Mouse (Mus musculus): ENCODE data around the gene Gm28729. TPM values are rescaled to one million over a fixed set of nuclear protein-coding genes. Genes with fewer than 3 reads are reported as not detected.
"Not testable (repeated sequence)": the region's sequence is repeated elsewhere in the genome, so short reads cannot be mapped to it uniquely, and the experiment has no call there.

Gene Gm28729
- polyA plus RNA-seq, 1 experiment: not detected

DNA sequence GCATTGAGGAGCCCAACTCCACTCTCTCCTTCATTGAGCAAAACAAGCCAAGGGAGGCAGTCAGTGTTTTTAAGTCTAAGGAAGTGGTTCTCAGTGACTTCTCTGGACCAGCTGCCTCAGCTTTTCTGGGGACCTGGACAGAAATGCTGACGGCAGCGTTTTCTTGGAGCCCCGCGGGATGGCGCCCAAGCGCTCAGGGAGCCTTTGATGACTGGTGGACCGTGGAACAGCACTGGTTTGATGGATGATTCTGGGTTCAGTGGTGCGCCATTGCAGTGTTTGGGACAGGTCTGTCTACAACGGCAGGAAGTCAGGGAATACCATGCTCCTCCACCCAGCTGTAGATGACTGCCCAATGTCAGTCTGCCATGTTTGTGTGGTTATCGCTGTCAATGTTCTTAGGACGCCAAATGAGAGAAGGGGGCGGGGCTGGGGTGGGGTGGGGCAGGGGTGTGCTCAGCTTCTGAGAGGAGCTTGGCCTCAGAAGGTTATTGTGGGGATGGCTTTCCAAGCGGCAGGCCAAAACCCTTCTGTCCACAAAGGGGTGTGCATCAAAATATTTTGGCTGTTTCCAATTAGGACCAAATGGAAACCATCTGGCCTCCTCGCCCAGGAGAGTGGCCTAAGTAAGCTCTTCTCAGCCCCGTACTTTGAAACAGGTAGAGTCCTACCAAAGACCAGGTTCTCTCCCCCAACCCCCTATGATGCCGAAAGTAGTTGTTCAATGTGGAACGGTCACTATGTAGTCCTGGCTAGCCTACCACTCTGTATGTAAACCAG lies 20.8 kb downstream of the Gm28729 start:
- Histone ChIP-seq H3K4me1 (ENCODE audit: control insufficient read depth, insufficient read depth, insufficient read length, low read length) (no peaks in the 10 kb centered on the region; the same call in 1 of the 2 replicates), H3K27ac (ENCODE audit: insufficient read depth, low read depth, low read length) (no peak overlapping the region), H3K4me3 (ENCODE audit: low read depth, low read length) (no peak overlapping the region), H3K36me3 (ENCODE audit: control insufficient read depth, insufficient read depth, low read length) (no peaks in the 10 kb centered on the region), H3K27me3 (ENCODE audit: control insufficient read depth, insufficient read depth, low read length) (no peaks in the 10 kb centered on the region)
- 88% methylated on average over 17 of the region's 17 CpGs for WGBS
- TF ChIP-seq CTCF (IDR thresholded peaks at IDR 0.05; ENCODE audit: extremely low read depth, insufficient read length, insufficient replicate concordance, low read depth, low read length): no peak
- TF ChIP-seq POLR2A (IDR thresholded peaks at IDR 0.05; ENCODE audit: low read depth, low read length): no peak

DNA sequence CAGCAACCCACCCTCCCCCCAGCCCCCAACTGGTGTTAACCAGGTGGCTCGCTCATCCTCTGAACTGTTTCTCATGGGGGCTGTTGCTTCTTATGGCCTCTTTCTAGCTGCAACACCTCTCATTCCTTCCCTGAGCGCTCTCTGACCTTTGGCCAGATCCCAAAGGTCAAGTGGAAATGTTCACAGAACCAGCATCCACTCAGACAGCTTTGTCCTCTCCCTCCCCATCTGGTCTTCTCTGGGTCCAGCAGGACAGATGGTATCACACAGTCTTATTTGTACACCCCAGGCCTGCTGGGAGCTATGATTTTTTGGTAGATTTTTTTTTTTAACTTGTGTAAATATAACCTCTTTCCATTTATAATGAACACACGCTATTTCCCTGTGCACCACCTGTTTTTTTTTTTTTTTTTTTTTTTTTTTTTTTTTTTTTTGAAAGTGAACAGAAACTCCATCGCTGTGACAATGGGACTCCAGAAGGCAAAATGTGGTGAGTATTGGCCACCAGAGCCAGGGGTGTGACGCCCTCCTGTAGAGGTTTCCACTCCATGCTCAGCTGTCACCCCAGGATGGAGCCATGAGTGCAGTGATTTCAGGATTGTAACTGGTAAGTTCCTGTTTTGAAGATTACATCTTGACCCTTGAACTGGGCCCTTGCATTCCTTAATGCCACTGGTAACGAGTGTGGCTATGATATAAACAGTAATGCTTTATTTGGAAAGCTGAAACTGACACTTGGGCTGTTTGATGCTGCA lies 22.0 kb downstream of the Gm28729 start:
- H3K4me1 ChIP-seq (ENCODE audit: control insufficient read depth, insufficient read depth, insufficient read length, low read length): no peaks in the 10 kb centered on the region; the same call in 1 of the 2 replicates
- no peaks in the 10 kb centered on the region for H3K36me3 ChIP-seq (ENCODE audit: control insufficient read depth, insufficient read depth, low read length)
- TF ChIP-seq CTCF (IDR thresholded peaks at IDR 0.05; ENCODE audit: extremely low read depth, insufficient read length, insufficient replicate concordance, low read depth, low read length): no peak
- TF ChIP-seq POLR2A (IDR thresholded peaks at IDR 0.05; ENCODE audit: low read depth, low read length): no peak
- H3K27ac ChIP-seq (ENCODE audit: insufficient read depth, low read depth, low read length): no peak overlapping the region
- no peaks in the 10 kb centered on the region for H3K27me3 ChIP-seq (ENCODE audit: control insufficient read depth, insufficient read depth, low read length)
- no peak overlapping the region for H3K4me3 ChIP-seq (ENCODE audit: low read depth, low read length)
- WGBS: 41% methylated on average over 6 of the region's 6 CpGs

DNA sequence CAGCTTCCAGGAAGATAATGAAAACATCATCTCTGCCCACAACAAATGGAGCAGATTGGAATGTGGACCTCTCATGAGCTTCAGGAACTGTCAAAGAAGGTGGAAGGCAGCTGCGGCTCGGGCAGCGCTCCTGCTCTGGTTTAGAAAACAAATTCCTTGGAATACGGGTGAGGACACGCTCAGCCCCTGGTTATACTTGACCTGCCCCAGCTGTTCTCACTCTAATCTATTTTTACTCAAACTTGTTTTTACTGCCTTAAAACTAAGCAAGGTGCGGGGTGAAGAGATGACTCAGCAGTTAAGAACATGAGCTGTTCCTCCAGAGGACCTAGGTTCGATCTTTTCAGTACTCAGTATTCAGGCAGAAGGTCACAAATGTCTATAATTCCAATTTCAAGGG lies 23.8 kb downstream of the Gm28729 start:
- 68% methylated on average over 7 of the region's 7 CpGs for WGBS
- H3K4me1 ChIP-seq (ENCODE audit: control insufficient read depth, insufficient read depth, insufficient read length, low read length): no peaks in the 10 kb centered on the region; the same call in 1 of the 2 replicates
- H3K27me3 ChIP-seq (ENCODE audit: control insufficient read depth, insufficient read depth, low read length): no peaks in the 10 kb centered on the region
- no peaks in the 10 kb centered on the region for H3K36me3 ChIP-seq (ENCODE audit: control insufficient read depth, insufficient read depth, low read length)
- no peak overlapping the region for H3K4me3 ChIP-seq (ENCODE audit: low read depth, low read length)
- no peak overlapping the region for H3K27ac ChIP-seq (ENCODE audit: insufficient read depth, low read depth, low read length)
- TF ChIP-seq POLR2A (IDR thresholded peaks at IDR 0.05; ENCODE audit: low read depth, low read length) (no peak), CTCF (IDR thresholded peaks at IDR 0.05; ENCODE audit: extremely low read depth, insufficient read length, insufficient replicate concordance, low read depth, low read length) (no peak)

DNA sequence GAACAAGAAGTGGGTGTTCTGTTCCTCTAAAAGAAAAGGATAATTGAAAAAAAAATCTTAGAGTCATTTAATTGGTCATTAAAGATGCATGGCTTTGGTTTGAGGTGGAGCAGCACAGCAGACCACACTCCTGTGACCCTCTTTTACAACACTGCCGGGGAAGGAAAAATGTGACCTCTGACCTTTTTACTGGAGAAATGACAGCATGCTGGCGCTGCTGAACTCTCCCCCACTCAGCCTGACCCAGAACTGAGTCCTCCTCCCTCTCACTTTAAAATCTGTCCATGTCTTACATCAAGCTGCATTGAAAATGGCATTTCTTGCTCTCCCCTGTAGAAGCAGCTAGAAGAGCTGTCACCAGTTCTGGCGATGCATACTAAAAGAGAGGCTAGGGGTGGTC lies 31.9 kb downstream of the Gm28729 start:
- no peak overlapping the region for H3K4me3 ChIP-seq (ENCODE audit: low read depth, low read length)
- H3K36me3 ChIP-seq (ENCODE audit: control insufficient read depth, insufficient read depth, low read length): no peaks in the 10 kb centered on the region
- TF ChIP-seq CTCF (IDR thresholded peaks at IDR 0.05; ENCODE audit: extremely low read depth, insufficient read length, insufficient replicate concordance, low read depth, low read length) (no peak), POLR2A (IDR thresholded peaks at IDR 0.05; ENCODE audit: low read depth, low read length) (no peak)
- no peaks in the 10 kb centered on the region for H3K27me3 ChIP-seq (ENCODE audit: control insufficient read depth, insufficient read depth, low read length)
- no peak overlapping the region for H3K27ac ChIP-seq (ENCODE audit: insufficient read depth, low read depth, low read length)
- 33% methylated on average over 3 of the region's 3 CpGs for WGBS
- H3K4me1 ChIP-seq (ENCODE audit: control insufficient read depth, insufficient read depth, insufficient read length, low read length): no peaks in the 10 kb centered on the region

DNA sequence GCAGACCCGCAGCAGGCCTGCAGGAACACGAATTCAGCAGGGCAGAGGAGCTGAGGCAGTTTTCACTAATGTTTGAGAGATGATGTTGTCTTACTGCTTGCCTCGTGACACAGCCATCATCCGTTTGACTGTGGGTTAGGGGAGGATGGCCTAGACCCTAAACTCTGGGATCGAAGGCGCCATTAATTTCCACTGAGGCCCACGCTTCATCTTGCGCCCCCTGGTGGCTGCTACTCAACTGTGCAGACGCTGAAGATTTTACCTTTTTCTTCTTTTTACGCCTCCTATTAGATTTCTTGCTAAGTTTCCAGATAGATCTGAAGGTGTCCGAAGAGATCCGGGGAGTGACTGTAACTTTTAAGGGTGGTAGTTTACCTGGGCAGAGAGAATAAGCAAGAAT lies 33.3 kb downstream of the Gm28729 start:
- Histone ChIP-seq H3K36me3 (ENCODE audit: control insufficient read depth, insufficient read depth, low read length) (no peaks in the 10 kb centered on the region), H3K4me1 (ENCODE audit: control insufficient read depth, insufficient read depth, insufficient read length, low read length) (no peaks in the 10 kb centered on the region), H3K27me3 (ENCODE audit: control insufficient read depth, insufficient read depth, low read length) (no peaks in the 10 kb centered on the region), H3K27ac (ENCODE audit: insufficient read depth, low read depth, low read length) (no peak overlapping the region), H3K4me3 (ENCODE audit: low read depth, low read length) (no peak overlapping the region)
- TF ChIP-seq POLR2A (IDR thresholded peaks at IDR 0.05; ENCODE audit: low read depth, low read length): no peak
- peak; percentile 91; the same call in 1 of the 2 replicates for TF ChIP-seq CTCF (IDR thresholded peaks at IDR 0.05; ENCODE audit: extremely low read depth, insufficient read length, insufficient replicate concordance, low read depth, low read length)
- 45% methylated on average over 12 of the region's 12 CpGs for WGBS

DNA sequence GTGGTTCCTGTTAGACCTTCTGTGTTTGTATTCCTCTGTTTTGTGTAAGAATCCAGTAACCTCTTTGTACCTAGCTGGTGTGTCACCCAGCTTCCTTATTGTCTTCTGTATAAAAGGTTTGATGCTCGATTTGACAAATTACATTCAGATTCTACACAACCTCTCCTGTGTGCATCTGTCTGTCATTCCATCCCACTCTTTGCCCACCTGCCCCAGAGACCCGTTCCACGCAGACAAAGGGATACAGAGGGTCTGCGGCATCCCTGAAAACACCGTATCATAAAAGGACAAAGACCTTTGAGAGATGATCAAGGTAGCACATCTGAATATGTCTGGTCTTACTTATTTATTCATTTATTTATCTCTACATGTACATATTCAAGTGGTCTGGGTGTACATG lies 37.2 kb downstream of the Gm28729 start:
- not testable (repeated sequence) for H3K4me1 ChIP-seq (ENCODE audit: control insufficient read depth, insufficient read depth, insufficient read length, low read length); H3K4me3 ChIP-seq (ENCODE audit: low read depth, low read length); H3K36me3 ChIP-seq (ENCODE audit: control insufficient read depth, insufficient read depth, low read length); H3K27me3 ChIP-seq (ENCODE audit: control insufficient read depth, insufficient read depth, low read length); H3K27ac ChIP-seq (ENCODE audit: insufficient read depth, low read depth, low read length)
- WGBS: 88% methylated on average over 5 of the region's 5 CpGs

DNA sequence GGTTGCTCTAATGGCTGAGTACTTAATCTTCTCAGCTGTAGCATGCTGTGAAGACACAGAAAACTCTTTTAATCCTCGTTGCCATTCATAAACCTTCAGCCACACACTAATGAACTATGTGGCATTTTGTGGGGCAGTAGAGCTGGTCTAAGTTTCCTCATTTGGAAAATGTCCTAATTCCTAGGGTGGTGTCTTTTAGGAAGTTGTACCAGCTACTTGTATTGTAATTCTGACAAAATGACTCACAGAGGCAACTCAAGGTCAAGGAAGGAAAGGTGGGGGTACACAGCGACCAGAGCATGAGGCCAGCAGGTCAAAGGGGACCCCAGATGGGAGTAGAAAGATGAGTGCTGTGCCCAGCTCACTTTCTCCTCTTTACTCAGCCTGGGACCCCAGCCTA lies 41.4 kb downstream of the Gm28729 start:
- Histone ChIP-seq H3K36me3 (ENCODE audit: control insufficient read depth, insufficient read depth, low read length) (no peaks in the 10 kb centered on the region), H3K27me3 (ENCODE audit: control insufficient read depth, insufficient read depth, low read length) (no peaks in the 10 kb centered on the region), H3K4me1 (ENCODE audit: control insufficient read depth, insufficient read depth, insufficient read length, low read length) (no peaks in the 10 kb centered on the region), H3K4me3 (ENCODE audit: low read depth, low read length) (no peak overlapping the region), H3K27ac (ENCODE audit: insufficient read depth, low read depth, low read length) (no peak overlapping the region)
- 52% methylated on average over 2 of the region's 2 CpGs for WGBS
- TF ChIP-seq CTCF (IDR thresholded peaks at IDR 0.05; ENCODE audit: extremely low read depth, insufficient read length, insufficient replicate concordance, low read depth, low read length) (no peak), POLR2A (IDR thresholded peaks at IDR 0.05; ENCODE audit: low read depth, low read length) (no peak)
